8 mouse cellular contexts compared by ENCODE assay signal in genomic region chrX:96095509-96096499, GRCm38 (mm10). TPM values are rescaled to one million over a fixed set of nuclear protein-coding genes. Genes with fewer than 3 reads are reported as not detected.
DNase-seq lines count a peak whose midpoint lies in the region; ATAC-seq and TF ChIP-seq lines count a peak whose summit lies in the region.

Gene Msn, plus strand, starts transcription at chrX:96096042.

- 24% methylated on average over 44 of the region's 44 CpGs for WGBS in bone marrow, adult 2 months
- 14% methylated on average over 41 of the region's 44 CpGs for WGBS in heart, embryonic 12.5 days
- 20% methylated on average over 41 of the region's 44 CpGs for WGBS in kidney, embryonic 16.5 days
- 16% methylated on average over 42 of the region's 44 CpGs for WGBS in liver, embryonic 13.5 days (ENCODE audit: insufficient replicate concordance)
- WGBS in stomach, embryonic 14.5 days: 29% methylated on average over 42 of the region's 44 CpGs

- H3K27ac ChIP-seq in bone marrow, adult 2 months (ENCODE audit: control insufficient read depth, insufficient read depth, low read depth, low read length, poor library complexity): peak within 1 kb of the TSS; percentile 96
- H3K27ac ChIP-seq in heart, embryonic 12.5 days (ENCODE audit: poor library complexity, severe bottlenecking): peak within 1 kb of the TSS; percentile 90
- H3K27ac ChIP-seq in kidney, embryonic 16.5 days (ENCODE audit: low read length): peak within 1 kb of the TSS; percentile 66
- peak within 1 kb of the TSS; percentile 71 for H3K27ac ChIP-seq in liver, embryonic 13.5 days
- H3K27ac ChIP-seq in stomach, embryonic 14.5 days (ENCODE audit: low read length): peak within 1 kb of the TSS; percentile 66

- H3K9me3 ChIP-seq in erythroblast, embryonic 14.5 days (ENCODE audit: control insufficient read depth, low read length): no peaks in the 10 kb centered on the region; the same call in 1 of the 2 replicates
- H3K9me3 ChIP-seq in heart, embryonic 12.5 days (replicated peaks): no peaks in the 10 kb centered on the region
- H3K9me3 ChIP-seq in kidney, embryonic 16.5 days (ENCODE audit: low read length): no peaks in the 10 kb centered on the region
- no peaks in the 10 kb centered on the region for H3K9me3 ChIP-seq in liver, embryonic 13.5 days (replicated peaks)
- no peaks in the 10 kb centered on the region for H3K9me3 ChIP-seq in stomach, embryonic 14.5 days (ENCODE audit: control insufficient read depth, low read depth, low read length)

- DNase-seq in liver, embryonic 13.5 days: peak; percentile 68
- DNase-seq in naive thymus-derived CD4-positive, alpha-beta T cell, adult 2 months (ENCODE audit: low read depth): peak; percentile 82

- H3K4me1 ChIP-seq in bone marrow, adult 2 months (ENCODE audit: control insufficient read depth, insufficient read depth, low read length): no peaks in the 10 kb centered on the region
- H3K4me1 ChIP-seq in erythroblast, embryonic 14.5 days (ENCODE audit: control insufficient read depth): peaks cover 27% of the 10 kb centered on the region
- peaks cover 16% of the 10 kb centered on the region for H3K4me1 ChIP-seq in heart, embryonic 12.5 days (replicated peaks)
- peaks cover 5% of the 10 kb centered on the region; the same call in 1 of the 2 replicates for H3K4me1 ChIP-seq in kidney, embryonic 16.5 days (ENCODE audit: insufficient read depth, low read length)
- H3K4me1 ChIP-seq in liver, embryonic 13.5 days (replicated peaks): peaks cover 28% of the 10 kb centered on the region
- no peaks in the 10 kb centered on the region for H3K4me1 ChIP-seq in stomach, embryonic 14.5 days (ENCODE audit: control insufficient read depth, insufficient read depth, low read length)

- H3K9ac ChIP-seq in heart, embryonic 12.5 days: peak within 1 kb of the TSS; percentile 82
- H3K9ac ChIP-seq in kidney, embryonic 16.5 days (replicated peaks; ENCODE audit: low read length): peak within 1 kb of the TSS; percentile 74
- peak within 1 kb of the TSS; percentile 70 for H3K9ac ChIP-seq in liver, embryonic 13.5 days
- peak within 1 kb of the TSS; percentile 45 for H3K9ac ChIP-seq in stomach, embryonic 14.5 days (replicated peaks; ENCODE audit: low read depth, low read length)

- TF ChIP-seq POLR2A in bone marrow, adult 2 months (IDR thresholded peaks at IDR 0.05; ENCODE audit: borderline replicate concordance, control insufficient read depth, low read depth, low read length): peak; percentile 76; the same call in 1 of the 2 replicates

- no peaks in the 10 kb centered on the region for H3K36me3 ChIP-seq in erythroblast, embryonic 14.5 days (ENCODE audit: control insufficient read depth)
- H3K36me3 ChIP-seq in heart, embryonic 12.5 days: no peaks in the 10 kb centered on the region
- H3K36me3 ChIP-seq in kidney, embryonic 16.5 days (ENCODE audit: insufficient read depth, low read length): no peaks in the 10 kb centered on the region
- no peaks in the 10 kb centered on the region for H3K36me3 ChIP-seq in liver, embryonic 13.5 days
- H3K36me3 ChIP-seq in stomach, embryonic 14.5 days (ENCODE audit: control insufficient read depth, insufficient read depth, low read length): no peaks in the 10 kb centered on the region

- peak within 1 kb of the TSS; percentile 84 for H3K4me3 ChIP-seq in bone marrow, adult 2 months (replicated peaks; ENCODE audit: control insufficient read depth, low read depth, low read length)
- H3K4me3 ChIP-seq in erythroblast, embryonic 14.5 days (replicated peaks): peak within 1 kb of the TSS; percentile 81
- H3K4me3 ChIP-seq in heart, embryonic 12.5 days: peak within 1 kb of the TSS; percentile 78
- H3K4me3 ChIP-seq in kidney, embryonic 16.5 days (ENCODE audit: low read length): peak within 1 kb of the TSS; percentile 66
- peak within 1 kb of the TSS; percentile 72 for H3K4me3 ChIP-seq in liver, embryonic 13.5 days (replicated peaks)
- H3K4me3 ChIP-seq in stomach, embryonic 14.5 days (ENCODE audit: low read depth, low read length): peak within 1 kb of the TSS; percentile 40

- peak; percentile 82 for ATAC-seq in CD4-positive, CD25-positive, alpha-beta regulatory T cell, adult 4 months
- peak; percentile 88 for ATAC-seq in heart, embryonic 12.5 days (ENCODE audit: insufficient number of reproducible peaks, low FRiP score)
- peak; percentile 77 for ATAC-seq in kidney, embryonic 16.5 days (ENCODE audit: low FRiP score, low TSS enrichment)
- ATAC-seq in liver, embryonic 13.5 days (ENCODE audit: low read depth): peak; percentile 88
- peak; percentile 85 for ATAC-seq in stomach, embryonic 14.5 days (ENCODE audit: insufficient number of reproducible peaks, insufficient read depth, low FRiP score, low read depth)

- TF ChIP-seq CTCF in bone marrow, adult 2 months (IDR thresholded peaks at IDR 0.05; ENCODE audit: control insufficient read depth, insufficient read depth, low read length): no peak

- peaks cover 6% of the 10 kb centered on the region; the same call in 1 of the 2 replicates for H3K27me3 ChIP-seq in erythroblast, embryonic 14.5 days (ENCODE audit: control insufficient read depth)
- no peaks in the 10 kb centered on the region for H3K27me3 ChIP-seq in heart, embryonic 12.5 days (replicated peaks)
- peaks cover 9% of the 10 kb centered on the region; the same call in 1 of the 2 replicates for H3K27me3 ChIP-seq in kidney, embryonic 16.5 days (ENCODE audit: insufficient read depth, low read length)
- no peaks in the 10 kb centered on the region for H3K27me3 ChIP-seq in liver, embryonic 13.5 days
- no peaks in the 10 kb centered on the region for H3K27me3 ChIP-seq in stomach, embryonic 14.5 days (ENCODE audit: control insufficient read depth, insufficient read depth, low read length)

- peak within 1 kb of the TSS; percentile 69 for H3K4me2 ChIP-seq in heart, embryonic 12.5 days
- peak within 1 kb of the TSS; percentile 56 for H3K4me2 ChIP-seq in kidney, embryonic 16.5 days (replicated peaks; ENCODE audit: low read depth, low read length)
- peak within 1 kb of the TSS; percentile 76 for H3K4me2 ChIP-seq in liver, embryonic 13.5 days
- peak within 1 kb of the TSS; percentile 47 for H3K4me2 ChIP-seq in stomach, embryonic 14.5 days (replicated peaks; ENCODE audit: low read depth, low read length)

RNA-seq across cellular contexts. Expression of gene Msn, which starts in this region (rescaled TPM):
- polyA plus RNA-seq in CD4-positive, CD25-positive, alpha-beta regulatory T cell, adult 4 months (2017; shearing (Covaris generic)): 1,000 to 10,000 TPM in 1 of 2 experiments, 100 to 1,000 TPM in 1; 771 to 1,065 TPM
- 98.4 and 146 TPM in 2 replicates for polyA plus RNA-seq in bone marrow, adult 2 months (2011; ENCODE audit: insufficient read depth, insufficient read length, low replicate concordance, missing spikeins)
- polyA plus RNA-seq in erythroblast, embryonic 14.5 days (2012): 0.85 and 1.0 TPM in 2 replicates
- 222 and 235 TPM in 2 replicates for polyA plus RNA-seq in heart, embryonic 12.5 days (2016; fragmentation: Nextera tagmentation; extraction: Ambion mirVana)
- 140 and 149 TPM in 2 replicates for polyA plus RNA-seq in kidney, embryonic 16.5 days (2015; fragmentation: Nextera tagmentation; extraction: Ambion mirVana)
- 47.6 and 65.8 TPM in 2 replicates for polyA plus RNA-seq in liver, embryonic 13.5 days (2015; fragmentation: Nextera tagmentation; extraction: Ambion mirVana)
- 87.3 and 92.4 TPM in 2 replicates for polyA plus RNA-seq in stomach, embryonic 14.5 days (2014; fragmentation: Nextera tagmentation; extraction: Ambion mirVana)

Comparison
In these comparisons a context has a peak if more than half of its experiments do, and no peak if none do; other contexts are left out.
1. Peak in every context shown above with its lines: DNase-seq, ATAC-seq, H3K4me3 ChIP-seq and H3K27ac ChIP-seq.
2. RNA of gene Msn (polyA plus RNA-seq): 771 to 1,065 TPM in CD4-positive, CD25-positive, alpha-beta regulatory T cell, adult 4 months, 222 to 235 TPM in heart, embryonic 12.5 days, 98.4 to 146 TPM in bone marrow, adult 2 months, 140 to 149 TPM in kidney, embryonic 16.5 days, 87.3 to 92.4 TPM in stomach, embryonic 14.5 days and 47.6 to 65.8 TPM in liver, embryonic 13.5 days; 0.85 to 1.0 TPM in erythroblast, embryonic 14.5 days; every median in the first group is over 10 times any median in the second.